In the genomic region with DNA sequence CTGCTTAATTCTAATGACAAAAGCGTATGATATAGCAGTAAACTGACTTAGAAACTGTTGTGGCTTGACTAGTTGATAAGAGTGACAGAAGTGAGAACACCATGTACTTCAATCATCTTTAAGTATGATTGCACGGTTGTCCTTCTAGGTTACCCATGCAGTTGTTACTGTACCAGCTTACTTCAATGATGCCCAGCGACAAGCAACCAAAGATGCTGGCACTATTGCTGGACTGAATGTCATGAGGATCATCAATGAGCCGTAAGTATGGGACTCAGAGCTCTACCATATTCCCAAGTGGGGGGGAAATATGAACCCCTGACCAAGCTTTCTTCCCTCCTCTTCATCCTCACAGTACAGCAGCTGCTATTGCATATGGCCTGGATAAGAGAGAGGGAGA, we compare ENCODE assay signal across 8 mouse cellular contexts. TPM values are rescaled to one million over a fixed set of nuclear protein-coding genes. Genes with fewer than 3 reads are reported as not detected.
A peak's percentile ranks its signal among the peaks of the same experiment; 100 is the strongest.
DNase-seq lines count a peak whose midpoint lies in the region; ATAC-seq and TF ChIP-seq lines count a peak whose summit lies in the region.

No protein-coding gene starts in this region.

- H3ac ChIP-seq in myocyte (ENCODE audit: control insufficient read depth, insufficient read length) = no peak overlapping the region

- no peaks in the 10 kb centered on the region for H3K27me3 ChIP-seq in kidney, embryonic 14.5 days (ENCODE audit: control insufficient read depth, insufficient read depth, low read length)
- no peaks in the 10 kb centered on the region for H3K27me3 ChIP-seq in embryonic facial prominence, embryonic 10.5 days (replicated peaks; ENCODE audit: low read depth, poor library complexity, severe bottlenecking)
- no peaks in the 10 kb centered on the region for H3K27me3 ChIP-seq in intestine, embryonic 15.5 days (replicated peaks)
- no peaks in the 10 kb centered on the region for H3K27me3 ChIP-seq in myocyte (ENCODE audit: control insufficient read depth, insufficient read depth, insufficient read length)

- no peaks in the 10 kb centered on the region for H3K9me3 ChIP-seq in kidney, embryonic 14.5 days (ENCODE audit: control insufficient read depth, low read length)
- H3K9me3 ChIP-seq in embryonic facial prominence, embryonic 10.5 days = no peaks in the 10 kb centered on the region
- H3K9me3 ChIP-seq in intestine, embryonic 15.5 days = no peaks in the 10 kb centered on the region

- no peak for ATAC-seq in kidney, embryonic 14.5 days (ENCODE audit: low FRiP score, low TSS enrichment)
- no peak for ATAC-seq in intestine, embryonic 15.5 days

- peak overlapping the region; percentile 81 for H3K4me2 ChIP-seq in kidney, embryonic 14.5 days (replicated peaks; ENCODE audit: low read depth, low read length)
- peak overlapping the region; percentile 61 for H3K4me2 ChIP-seq in intestine, embryonic 15.5 days (replicated peaks)
- peak overlapping the region; percentile 88 for H3K4me2 ChIP-seq in myocyte (ENCODE audit: low read depth)

- peaks cover 66% of the 10 kb centered on the region for H3K79me2 ChIP-seq in myocyte (ENCODE audit: control insufficient read depth, insufficient read depth)

- peaks cover 61% of the 10 kb centered on the region for H3K36me3 ChIP-seq in kidney, embryonic 14.5 days (ENCODE audit: control insufficient read depth, insufficient read depth, low read length)
- peaks cover 65% of the 10 kb centered on the region for H3K36me3 ChIP-seq in embryonic facial prominence, embryonic 10.5 days (replicated peaks)
- H3K36me3 ChIP-seq in intestine, embryonic 15.5 days = peaks cover 31% of the 10 kb centered on the region
- H3K36me3 ChIP-seq in myocyte (ENCODE audit: control insufficient read depth, insufficient read depth) = peaks cover 61% of the 10 kb centered on the region

- WGBS in kidney, embryonic 14.5 days = 86% methylated on average over 4 of the region's 4 CpGs
- 91% methylated on average over 4 of the region's 4 CpGs for WGBS in embryonic facial prominence, embryonic 10.5 days
- 82% methylated on average over 4 of the region's 4 CpGs for WGBS in intestine, embryonic 15.5 days

- H3K9ac ChIP-seq in kidney, embryonic 14.5 days (ENCODE audit: low read depth, low read length) = peak overlapping the region; percentile 23; the same call in 1 of the 2 replicates
- H3K9ac ChIP-seq in intestine, embryonic 15.5 days = peak overlapping the region; percentile 96

- peak overlapping the region; percentile 99 for H3K4me3 ChIP-seq in kidney, embryonic 14.5 days (ENCODE audit: low read length)
- H3K4me3 ChIP-seq in embryonic facial prominence, embryonic 10.5 days = peak overlapping the region; percentile 79
- peak overlapping the region; percentile 88 for H3K4me3 ChIP-seq in intestine, embryonic 15.5 days (replicated peaks)
- H3K4me3 ChIP-seq in myocyte = peak overlapping the region; percentile 99

- no peak for TF ChIP-seq POLR2A in myocyte (IDR thresholded peaks at IDR 0.05; ENCODE audit: insufficient read length, low read depth)

- H3K4me1 ChIP-seq in kidney, embryonic 14.5 days (ENCODE audit: control insufficient read depth, insufficient read depth, low read length) = peaks cover 41% of the 10 kb centered on the region
- H3K4me1 ChIP-seq in embryonic facial prominence, embryonic 10.5 days = peaks cover 46% of the 10 kb centered on the region
- H3K4me1 ChIP-seq in intestine, embryonic 15.5 days (replicated peaks) = peaks cover 28% of the 10 kb centered on the region

- DNase-seq in kidney, postnatal 25 days = no peak
- no peak for DNase-seq in embryonic facial prominence, embryonic 10.5 days (ENCODE audit: low spot score)
- DNase-seq in adrenal gland, postnatal 10 days = no peak
- DNase-seq in c-Kit-positive CD71-positive TER-119-positive erythroid progenitor cells, embryonic 14.5 days (ENCODE audit: low spot score) = no peak
- DNase-seq in cerebellum, adult 18-20 months = no peak

- no peak overlapping the region for H3K27ac ChIP-seq in kidney, embryonic 14.5 days (ENCODE audit: low read depth, low read length)
- no peak overlapping the region for H3K27ac ChIP-seq in embryonic facial prominence, embryonic 10.5 days (replicated peaks)
- H3K27ac ChIP-seq in intestine, embryonic 15.5 days = no peak overlapping the region

TF ChIP-seq in myocyte, 11 proteins besides CTCF, POLR2A, EP300 and RAD21:
- TF ChIP-seq REST (IDR thresholded peaks at IDR 0.05; ENCODE audit: insufficient read depth, insufficient read length) (no peak), POLR2AphosphoS2 (IDR thresholded peaks at IDR 0.05; ENCODE audit: insufficient read length, low read depth) (peak; percentile 57)
TF ChIP-seq in myocyte: peak in this region for 1.

RNA-seq across cellular contexts. Expression of a gene that starts 1.9 kb away (rescaled TPM):
- 615 and 971 TPM in 2 replicates for polyA plus RNA-seq in kidney, embryonic 14.5 days (2014; fragmentation: Nextera tagmentation; extraction: Ambion mirVana)
- 908 and 968 TPM in 2 replicates for polyA plus RNA-seq in embryonic facial prominence, embryonic 10.5 days (2016; fragmentation: Nextera tagmentation; extraction: Ambion mirVana)
- 1,028 and 1,048 TPM in 2 replicates for polyA plus RNA-seq in intestine, embryonic 15.5 days (2015; fragmentation: Nextera tagmentation; extraction: Ambion mirVana)
- polyA plus RNA-seq in myocyte (2012; fragmentation: generic; extraction: Trizol) = 451 TPM
- 100 to 1,000 TPM; 414 to 539 TPM for total RNA-seq in adrenal gland, postnatal 10 days (2021)

RNA-seq across cellular contexts. Expression of a gene that starts 18.6 kb away (rescaled TPM):
- 64.7 and 92.2 TPM in 2 replicates for polyA plus RNA-seq in kidney, embryonic 14.5 days (2014; fragmentation: Nextera tagmentation; extraction: Ambion mirVana)
- 80.6 and 87.1 TPM in 2 replicates for polyA plus RNA-seq in embryonic facial prominence, embryonic 10.5 days (2016; fragmentation: Nextera tagmentation; extraction: Ambion mirVana)
- 69.5 and 73.0 TPM in 2 replicates for polyA plus RNA-seq in intestine, embryonic 15.5 days (2015; fragmentation: Nextera tagmentation; extraction: Ambion mirVana)
- 28.3 TPM for polyA plus RNA-seq in myocyte (2012; fragmentation: generic; extraction: Trizol)
- total RNA-seq in adrenal gland, postnatal 10 days (2021) = 10 to 100 TPM; 47.3 to 55.6 TPM

RNA-seq across cellular contexts. Expression of a gene that starts 26.0 kb away (rescaled TPM):
- polyA plus RNA-seq in kidney, embryonic 14.5 days (2014; fragmentation: Nextera tagmentation; extraction: Ambion mirVana) = 35.9 and 39.6 TPM in 2 replicates
- polyA plus RNA-seq in embryonic facial prominence, embryonic 10.5 days (2016; fragmentation: Nextera tagmentation; extraction: Ambion mirVana) = 39.3 and 44.2 TPM in 2 replicates
- polyA plus RNA-seq in intestine, embryonic 15.5 days (2015; fragmentation: Nextera tagmentation; extraction: Ambion mirVana) = 40.7 and 45.7 TPM in 2 replicates
- polyA plus RNA-seq in myocyte (2012; fragmentation: generic; extraction: Trizol) = 65.3 TPM
- 10 to 100 TPM; 25.8 to 28.7 TPM for total RNA-seq in adrenal gland, postnatal 10 days (2021)

RNA-seq across cellular contexts. Expression of a gene that starts 52.4 kb away (rescaled TPM):
- polyA plus RNA-seq in kidney, embryonic 14.5 days (2014; fragmentation: Nextera tagmentation; extraction: Ambion mirVana) = 55.6 and 72.3 TPM in 2 replicates
- polyA plus RNA-seq in embryonic facial prominence, embryonic 10.5 days (2016; fragmentation: Nextera tagmentation; extraction: Ambion mirVana) = 77.3 and 79.0 TPM in 2 replicates
- polyA plus RNA-seq in intestine, embryonic 15.5 days (2015; fragmentation: Nextera tagmentation; extraction: Ambion mirVana) = 68.3 and 71.4 TPM in 2 replicates
- 43.9 TPM for polyA plus RNA-seq in myocyte (2012; fragmentation: generic; extraction: Trizol)
- 10 to 100 TPM; 70.6 to 71.2 TPM for total RNA-seq in adrenal gland, postnatal 10 days (2021)

RNA-seq across cellular contexts. Expression of a gene that starts 59.1 kb away (rescaled TPM):
- polyA plus RNA-seq in kidney, embryonic 14.5 days (2014; fragmentation: Nextera tagmentation; extraction: Ambion mirVana) = not detected in 2 replicates
- 0.09 TPM in 1 of 2 replicates, not detected in the other for polyA plus RNA-seq in embryonic facial prominence, embryonic 10.5 days (2016; fragmentation: Nextera tagmentation; extraction: Ambion mirVana)
- not detected in 2 replicates for polyA plus RNA-seq in intestine, embryonic 15.5 days (2015; fragmentation: Nextera tagmentation; extraction: Ambion mirVana)
- polyA plus RNA-seq in myocyte (2012; fragmentation: generic; extraction: Trizol) = not detected
- not detected for total RNA-seq in adrenal gland, postnatal 10 days (2021)
